In genomic region chr19:10502571-10502970, GRCm38 (mm10) we compare ENCODE assay signal across 8 mouse cellular contexts. TPM values are rescaled to one million over a fixed set of nuclear protein-coding genes. Genes with fewer than 3 reads are reported as not detected.
DNase-seq lines count a peak whose midpoint lies in the region; ATAC-seq and TF ChIP-seq lines count a peak whose summit lies in the region.

No protein-coding gene starts in this region.

- peaks cover 90% of the 10 kb centered on the region for H3K36me3 ChIP-seq in liver, embryonic 12.5 days
- H3K36me3 ChIP-seq in neural tube, embryonic 11.5 days (ENCODE audit: control insufficient read depth, insufficient read depth, low read length), result peaks cover 5% of the 10 kb centered on the region; the same call in 1 of the 2 replicates

- DNase-seq in gastrocnemius, adult 2 months, result peak; percentile 41
- DNase-seq in gastrocnemius, postnatal 4 days (ENCODE audit: low spot score in 2 of 2), result no peak
- DNase-seq in CD4-positive helper T cell, adult 2 months (ENCODE audit: low read depth, low spot score), result peak; percentile 49
- peak; percentile 31 for DNase-seq in cerebellum, adult 8-10 months
- peak; percentile 61 for DNase-seq in neural tube, embryonic 11.5 days (ENCODE audit: low spot score)
- DNase-seq in frontal cortex, postnatal 25 days (ENCODE audit: low spot score in 2 of 2), result no peak

- peak; percentile 90 for TF ChIP-seq CTCF in gastrocnemius, adult 2 months (IDR thresholded peaks at IDR 0.05)

- no peak overlapping the region for H3K4me3 ChIP-seq in gastrocnemius, adult 2 months
- no peak overlapping the region for H3K4me3 ChIP-seq in liver, embryonic 12.5 days
- H3K4me3 ChIP-seq in neural tube, embryonic 11.5 days (ENCODE audit: low read depth, low read length), result no peak overlapping the region

- no peaks in the 10 kb centered on the region for H3K9me3 ChIP-seq in liver, embryonic 12.5 days (replicated peaks)
- no peaks in the 10 kb centered on the region for H3K9me3 ChIP-seq in neural tube, embryonic 11.5 days (ENCODE audit: control insufficient read depth, low read length)

- peaks cover 9% of the 10 kb centered on the region; the same call in 1 of the 2 replicates for H3K4me1 ChIP-seq in liver, embryonic 12.5 days
- H3K4me1 ChIP-seq in neural tube, embryonic 11.5 days (ENCODE audit: control insufficient read depth, insufficient read depth, low read length), result no peaks in the 10 kb centered on the region

- no peak overlapping the region for H3K27ac ChIP-seq in gastrocnemius, adult 2 months
- H3K27ac ChIP-seq in liver, embryonic 12.5 days, result no peak overlapping the region
- no peak overlapping the region for H3K27ac ChIP-seq in neural tube, embryonic 11.5 days (ENCODE audit: low read depth, low read length)

- no peak overlapping the region for H3K9ac ChIP-seq in liver, embryonic 12.5 days
- no peak overlapping the region for H3K9ac ChIP-seq in neural tube, embryonic 11.5 days (ENCODE audit: low read length)

- WGBS in liver, embryonic 12.5 days (ENCODE audit: insufficient replicate concordance), result 14% methylated on average over 4 of the region's 4 CpGs
- 11% methylated on average over 4 of the region's 4 CpGs for WGBS in neural tube, embryonic 11.5 days

- no peaks in the 10 kb centered on the region for H3K27me3 ChIP-seq in liver, embryonic 12.5 days (replicated peaks)
- H3K27me3 ChIP-seq in neural tube, embryonic 11.5 days (ENCODE audit: control insufficient read depth, insufficient read depth, low read length), result no peaks in the 10 kb centered on the region

- peak; percentile 76 for ATAC-seq in granulocyte monocyte progenitor cell, adult 5-6 weeks (replicated peaks; ENCODE audit: poor library complexity, severe bottlenecking)
- ATAC-seq in liver, embryonic 12.5 days, result 0 out of 2 replicates have a peak, but pooled peaks have one; percentile 42
- peak; percentile 68 for ATAC-seq in neural tube, embryonic 11.5 days (ENCODE audit: insufficient read depth, low FRiP score, low TSS enrichment)

- no peak overlapping the region for H3K4me2 ChIP-seq in liver, embryonic 12.5 days
- H3K4me2 ChIP-seq in neural tube, embryonic 11.5 days (ENCODE audit: low read depth), result no peak overlapping the region

- intact Hi-C loops in gastrocnemius, adult 2 months (cut with DNase I), result loop anchor here (5.0 kb wide), 1 partner anchor 170 kb away; no protein-coding TSS in a partner anchor

RNA-seq across cellular contexts. Expression of gene Ppp1r32, which starts 19.8 kb away (rescaled TPM):
- total RNA-seq in gastrocnemius, adult 2 months (2021), result 1 to 10 TPM in 1 of 2 experiments, under 1 TPM in 1; 0.97 to 1.5 TPM
- total RNA-seq in gastrocnemius, postnatal 4 days (2021), result 1 to 10 TPM in 1 of 2 experiments, under 1 TPM in 1; 0.44 to 2.0 TPM
- 1.2 TPM in 1 of 2 replicates, not detected in the other for total RNA-seq in granulocyte monocyte progenitor cell, adult 5-6 weeks (2014; fragmentation: Nextera tagmentation)
- not detected in 2 replicates for total RNA-seq in granulocyte monocyte progenitor cell, adult 5-6 weeks (2017)
- polyA plus RNA-seq in liver, embryonic 12.5 days (2016; fragmentation: Nextera tagmentation; extraction: Ambion mirVana), result not detected in 2 replicates
- polyA plus RNA-seq in neural tube, embryonic 11.5 days (2014; fragmentation: Nextera tagmentation; extraction: Ambion mirVana), result 0.17 TPM in 1 of 2 replicates, not detected in the other

RNA-seq across cellular contexts. Expression of gene Cpsf7, which starts 22.5 kb away (rescaled TPM):
- total RNA-seq in gastrocnemius, adult 2 months (2021), result 10 to 100 TPM; 20.3 to 21.7 TPM
- 10 to 100 TPM; 40.5 to 53.0 TPM for total RNA-seq in gastrocnemius, postnatal 4 days (2021)
- 73.3 and 88.9 TPM in 2 replicates for total RNA-seq in granulocyte monocyte progenitor cell, adult 5-6 weeks (2014; fragmentation: Nextera tagmentation)
- total RNA-seq in granulocyte monocyte progenitor cell, adult 5-6 weeks (2017), result 34.5 and 36.4 TPM in 2 replicates
- polyA plus RNA-seq in liver, embryonic 12.5 days (2016; fragmentation: Nextera tagmentation; extraction: Ambion mirVana), result 19.6 and 20.5 TPM in 2 replicates
- polyA plus RNA-seq in neural tube, embryonic 11.5 days (2014; fragmentation: Nextera tagmentation; extraction: Ambion mirVana), result 64.5 and 68.0 TPM in 2 replicates

RNA-seq across cellular contexts. Expression of gene Sdhaf2, which starts 23.4 kb away (rescaled TPM):
- total RNA-seq in gastrocnemius, adult 2 months (2021), result 10 to 100 TPM; 42.4 to 62.9 TPM
- total RNA-seq in gastrocnemius, postnatal 4 days (2021), result 10 to 100 TPM; 41.1 to 41.7 TPM
- total RNA-seq in granulocyte monocyte progenitor cell, adult 5-6 weeks (2014; fragmentation: Nextera tagmentation), result 42.9 and 44.4 TPM in 2 replicates
- 48.7 and 58.9 TPM in 2 replicates for total RNA-seq in granulocyte monocyte progenitor cell, adult 5-6 weeks (2017)
- polyA plus RNA-seq in liver, embryonic 12.5 days (2016; fragmentation: Nextera tagmentation; extraction: Ambion mirVana), result 38.0 and 40.8 TPM in 2 replicates
- polyA plus RNA-seq in neural tube, embryonic 11.5 days (2014; fragmentation: Nextera tagmentation; extraction: Ambion mirVana), result 66.7 and 68.1 TPM in 2 replicates

RNA-seq across cellular contexts. Expression of gene Lrrc10b, which starts 45.3 kb away (rescaled TPM):
- under 1 TPM; 0.33 TPM for total RNA-seq in gastrocnemius, adult 2 months (2021)
- 1 to 10 TPM in 1 of 2 experiments, under 1 TPM in 1; 0.49 to 1.2 TPM for total RNA-seq in gastrocnemius, postnatal 4 days (2021)
- total RNA-seq in granulocyte monocyte progenitor cell, adult 5-6 weeks (2014; fragmentation: Nextera tagmentation), result not detected in 2 replicates
- 0.34 TPM in 1 of 2 replicates, not detected in the other for total RNA-seq in granulocyte monocyte progenitor cell, adult 5-6 weeks (2017)
- polyA plus RNA-seq in liver, embryonic 12.5 days (2016; fragmentation: Nextera tagmentation; extraction: Ambion mirVana), result 0.06 and 0.12 TPM in 2 replicates
- 0.55 and 0.56 TPM in 2 replicates for polyA plus RNA-seq in neural tube, embryonic 11.5 days (2014; fragmentation: Nextera tagmentation; extraction: Ambion mirVana)

RNA-seq across cellular contexts. Expression of gene Tmem216, which starts 53.5 kb away (rescaled TPM):
- 1 to 10 TPM; 2.1 to 3.3 TPM for total RNA-seq in gastrocnemius, adult 2 months (2021)
- total RNA-seq in gastrocnemius, postnatal 4 days (2021), result 1 to 10 TPM; 4.4 to 5.2 TPM
- total RNA-seq in granulocyte monocyte progenitor cell, adult 5-6 weeks (2014; fragmentation: Nextera tagmentation), result 30.4 and 39.5 TPM in 2 replicates
- total RNA-seq in granulocyte monocyte progenitor cell, adult 5-6 weeks (2017), result 19.9 and 27.1 TPM in 2 replicates
- 14.9 and 18.2 TPM in 2 replicates for polyA plus RNA-seq in liver, embryonic 12.5 days (2016; fragmentation: Nextera tagmentation; extraction: Ambion mirVana)
- polyA plus RNA-seq in neural tube, embryonic 11.5 days (2014; fragmentation: Nextera tagmentation; extraction: Ambion mirVana), result 57.7 and 59.4 TPM in 2 replicates

Comparison
In these comparisons a context has a peak if more than half of its experiments do, and no peak if none do; other contexts are left out.
1. DNase-seq: peak in gastrocnemius, adult 2 months (single experiment), CD4-positive helper T cell, adult 2 months (single experiment), cerebellum, adult 8-10 months (single experiment) and neural tube, embryonic 11.5 days (single experiment); none in gastrocnemius, postnatal 4 days (0 of 2) and frontal cortex, postnatal 25 days (0 of 2).
2. Peak in every context shown above with its lines, with median percentiles within 50 percentile points of each other: ATAC-seq.